Mouse (Mus musculus): ENCODE results near the gene Spryd7.

Spryd7 gene

GRCm38 (mm10) chr14:61536631-61537264 lies 19.9 kb downstream of the Spryd7 start:
- in situ Hi-C loops (cut with MboI): no loop called here

- in situ Hi-C loops (cut with MboI): no loop called here
Observed at GRCm38 (mm10) chr14:61535811-61536210, 20.9 kb downstream of the Spryd7 start.

- in situ Hi-C loops (cut with MboI): no loop called here
Observed at GRCm38 (mm10) chr14:61530966-61531365, 25.7 kb downstream of the Spryd7 start.

GRCm38 (mm10) chr14:61530396-61530795 lies 26.3 kb downstream of the Spryd7 start:
- in situ Hi-C loops (cut with MboI): no loop called here

- in situ Hi-C loops (cut with MboI): no loop called here
Observed at GRCm38 (mm10) chr14:61529533-61529932, 27.2 kb downstream of the Spryd7 start.

- in situ Hi-C loops (cut with MboI): no loop called here
Observed at GRCm38 (mm10) chr14:61526006-61526405, 30.7 kb downstream of the Spryd7 start.

- in situ Hi-C loops (cut with MboI): no loop called here
Observed at GRCm38 (mm10) chr14:61523821-61524220, 32.9 kb downstream of the Spryd7 start.

- in situ Hi-C loops (cut with MboI): no loop called here
Observed at GRCm38 (mm10) chr14:61518659-61519480, 37.8 kb downstream of the Spryd7 start.

GRCm38 (mm10) chr14:61516471-61517426 lies 39.9 kb downstream of the Spryd7 start:
- in situ Hi-C loops (cut with MboI): no loop called here

GRCm38 (mm10) chr14:61511494-61511893 lies 45.2 kb downstream of the Spryd7 start:
- in situ Hi-C loops (cut with MboI): no loop called here

- in situ Hi-C loops (cut with MboI): loop anchor here (10.0 kb wide), 1 partner anchor 163 kb away; no protein-coding TSS in a partner anchor
Observed at GRCm38 (mm10) chr14:61497716-61498490, 58.8 kb downstream of the Spryd7 start.

- in situ Hi-C loops (cut with MboI): loop anchor here (10.0 kb wide), 1 partner anchor 159 kb away; no protein-coding TSS in a partner anchor
Observed at GRCm38 (mm10) chr14:61493511-61494135, 63.1 kb downstream of the Spryd7 start.

All from mature B cell (primary cell).